Mouse (Mus musculus) G1E-ER4 (cell line): Measurements from ENCODE around the gene Faah. TPM values are rescaled to one million over a fixed set of nuclear protein-coding genes. Genes with fewer than 3 reads are reported as not detected.

Experiments used
- GATA1 ChIP-seq: IDR thresholded peaks from one replicate; pipeline ENCODE4 v1.8.0; 2012; ENCODE audit warnings: low read length, inconsistent platforms
- polyA plus RNA-seq: library from polyadenylated mRNA; stranded (reverse); fragments of >175 nt; gene quantifications from 2 replicates; pipeline ENCODE4 v1.2.3, GENCODE M21; 2012

Gene Faah
- polyA plus RNA-seq, 1 experiment = not detected

DNA sequence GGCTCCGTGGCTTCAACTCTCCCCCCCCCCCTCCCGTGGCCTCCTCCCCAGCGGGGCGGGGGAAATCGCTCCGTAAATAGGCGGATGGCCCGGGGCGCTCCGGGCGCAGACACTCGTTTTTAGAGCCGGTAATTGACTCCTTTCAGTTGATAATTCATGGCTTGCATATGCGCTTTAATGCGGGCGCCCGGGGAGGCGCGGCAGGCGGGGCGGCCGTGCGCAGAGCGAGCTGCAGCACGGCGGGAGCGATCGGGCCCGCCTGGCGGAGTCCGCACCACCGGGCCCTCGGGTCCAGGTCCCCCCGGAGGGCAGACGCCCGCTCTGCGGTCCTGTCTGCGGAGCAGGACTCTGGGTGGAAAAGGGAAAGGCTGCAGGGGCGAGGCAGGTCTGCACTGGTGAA is 38.3 kb downstream of the Faah start:
- no peak for TF ChIP-seq GATA1

DNA sequence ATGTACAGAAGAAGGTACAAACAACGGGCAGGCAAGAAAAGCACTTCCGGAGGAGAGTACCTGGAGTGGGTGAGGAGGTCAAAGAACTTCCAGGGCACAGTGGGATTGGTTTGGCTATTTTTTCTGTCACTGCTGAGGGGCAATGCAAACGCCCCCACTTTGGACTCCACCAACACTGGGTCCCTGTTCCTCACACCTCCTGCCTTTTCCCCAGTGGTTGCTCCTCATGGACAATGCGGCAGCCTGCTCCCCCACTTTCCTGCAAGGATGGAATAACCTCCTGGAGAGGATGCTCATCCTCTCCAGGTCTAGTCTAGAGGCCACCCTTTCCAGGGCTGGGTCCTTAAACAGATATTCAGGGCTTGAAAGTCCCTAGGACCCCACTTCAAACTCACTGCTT is 38.8 kb downstream of the Faah start:
- no peak for TF ChIP-seq GATA1

DNA sequence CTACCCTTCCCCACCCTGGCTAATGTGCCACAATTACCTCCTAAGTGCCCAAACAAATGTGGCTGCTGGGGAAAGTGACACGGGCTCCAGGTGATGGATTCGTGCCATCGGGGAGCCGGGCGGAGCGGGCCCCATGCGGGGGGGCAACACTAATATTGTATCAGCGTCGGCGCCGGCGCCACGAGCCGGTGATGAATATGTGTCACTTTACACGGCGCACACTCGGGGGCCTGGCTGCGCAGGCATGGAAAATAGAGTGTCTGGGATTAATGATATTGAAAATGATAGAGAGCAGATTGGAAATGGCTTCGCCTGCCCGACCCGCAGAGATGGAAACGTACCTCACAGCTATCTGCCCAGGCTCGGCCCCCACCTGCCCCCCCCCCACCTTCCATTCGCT is 45.2 kb downstream of the Faah start:
- TF ChIP-seq GATA1 = no peak

DNA sequence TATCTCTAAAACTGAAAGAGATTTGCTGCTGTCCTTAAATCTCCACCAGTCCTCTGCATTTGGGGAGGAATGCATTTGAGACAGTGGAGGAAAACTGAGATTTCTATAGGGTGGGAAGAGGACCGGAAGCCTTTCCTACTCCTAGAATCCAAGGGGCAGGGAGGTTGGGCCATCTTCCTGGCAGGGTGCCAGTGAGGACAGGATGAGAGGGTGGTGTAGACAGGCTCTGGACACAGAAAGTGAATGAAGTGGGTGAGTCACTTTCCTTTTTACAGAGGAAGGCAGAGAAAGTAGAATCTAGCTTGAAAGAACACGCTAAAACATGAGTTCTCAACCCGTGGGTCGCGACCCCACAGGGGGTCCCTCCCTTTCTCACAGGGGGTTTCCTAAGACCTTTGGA is 53.3 kb downstream of the Faah start:
- no peak for TF ChIP-seq GATA1

DNA sequence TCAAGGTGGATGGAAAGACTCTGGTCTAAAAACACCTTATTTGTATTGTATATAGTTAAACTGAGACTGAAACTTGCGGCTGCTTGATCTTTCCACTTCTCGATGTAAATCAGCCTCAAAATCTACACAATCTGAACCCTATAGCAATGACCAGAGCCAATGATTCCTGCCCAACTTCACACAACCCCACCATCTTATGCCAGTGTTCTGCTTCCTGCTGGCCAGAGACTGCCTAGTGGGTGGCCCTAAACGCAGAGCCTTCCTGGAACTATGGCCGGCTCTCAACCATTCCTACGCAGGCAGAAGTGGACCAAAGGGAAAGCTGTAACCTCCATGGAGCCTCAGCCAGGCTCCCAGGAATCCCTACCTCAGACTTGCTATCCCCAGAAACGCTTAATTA is 54.0 kb downstream of the Faah start:
- no peak for TF ChIP-seq GATA1

DNA sequence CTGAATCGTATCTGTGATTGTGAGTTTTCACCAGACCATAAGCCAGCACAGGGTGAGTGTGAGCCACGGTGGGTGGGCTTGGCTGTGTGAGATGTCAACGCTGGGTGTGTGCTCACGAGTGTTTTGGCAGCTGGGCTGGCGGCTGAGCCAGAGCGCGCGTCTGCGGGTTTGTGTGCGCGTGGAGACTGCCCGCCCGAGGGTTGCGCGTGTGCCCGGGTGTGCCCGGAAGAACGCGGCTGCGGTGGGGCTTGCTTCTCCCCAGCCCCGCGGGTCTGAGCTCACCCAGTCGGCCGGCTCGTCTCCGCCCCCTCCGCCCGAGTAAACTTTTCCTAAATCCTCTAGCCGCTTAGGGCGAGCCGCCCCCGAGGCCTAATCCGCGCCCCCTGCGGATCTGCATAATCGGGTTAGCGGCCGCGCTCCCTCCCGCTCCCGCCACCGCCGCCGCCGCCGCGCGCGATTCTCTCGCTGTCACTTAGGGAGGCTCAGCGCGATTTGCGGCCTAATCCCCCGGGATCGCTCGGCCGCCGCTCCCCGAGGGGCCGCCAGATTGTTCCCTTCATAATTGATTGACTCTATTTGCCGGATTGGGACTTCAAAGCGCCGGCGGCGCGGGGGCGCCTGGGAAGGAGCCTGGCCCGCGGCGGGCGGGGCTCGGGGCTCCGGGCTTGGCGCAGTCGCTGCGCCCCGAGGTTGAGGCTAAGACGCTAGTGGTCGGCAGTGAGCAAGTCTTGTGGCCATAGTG is 54.9 kb downstream of the Faah start:
- no peak for TF ChIP-seq GATA1

DNA sequence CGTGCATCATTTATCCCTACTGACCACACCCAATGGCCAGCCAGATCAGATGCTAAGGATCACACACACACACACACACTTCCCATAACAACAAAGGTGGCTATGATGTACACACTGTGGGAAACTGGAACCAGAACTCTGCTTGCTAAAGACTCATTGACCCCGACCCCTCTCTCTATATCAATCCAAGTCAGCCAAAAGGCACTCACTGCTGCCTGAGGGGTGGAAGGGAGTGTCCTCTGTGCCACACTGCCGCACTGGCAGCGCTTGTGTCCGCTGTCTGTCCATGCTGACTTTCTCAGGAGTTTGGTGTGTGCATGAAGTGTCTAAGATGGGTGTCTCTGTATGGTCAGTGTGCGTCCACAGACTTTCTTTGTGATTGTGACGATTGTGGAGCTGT is 55.7 kb downstream of the Faah start:
- TF ChIP-seq GATA1 = no peak

DNA sequence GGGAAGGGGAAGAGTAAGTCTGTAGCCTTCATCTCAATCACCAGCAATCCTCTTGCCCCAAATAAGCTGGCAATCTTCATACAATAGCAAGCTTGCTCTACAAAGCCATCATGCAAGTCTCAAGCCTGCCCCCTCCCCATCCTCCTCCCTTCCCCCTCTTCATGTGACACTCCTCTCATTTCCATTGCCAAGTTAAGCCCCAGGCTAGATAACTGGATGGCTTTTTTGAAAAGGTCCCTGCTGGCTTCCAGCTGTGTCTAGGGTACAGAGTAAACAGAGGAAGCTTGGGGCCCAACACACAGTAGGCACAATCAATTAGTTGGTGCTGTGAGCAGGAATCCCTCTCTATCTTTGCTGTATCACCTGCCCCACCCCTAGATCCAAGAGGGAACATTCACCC is 58.2 kb downstream of the Faah start:
- no peak for TF ChIP-seq GATA1

DNA sequence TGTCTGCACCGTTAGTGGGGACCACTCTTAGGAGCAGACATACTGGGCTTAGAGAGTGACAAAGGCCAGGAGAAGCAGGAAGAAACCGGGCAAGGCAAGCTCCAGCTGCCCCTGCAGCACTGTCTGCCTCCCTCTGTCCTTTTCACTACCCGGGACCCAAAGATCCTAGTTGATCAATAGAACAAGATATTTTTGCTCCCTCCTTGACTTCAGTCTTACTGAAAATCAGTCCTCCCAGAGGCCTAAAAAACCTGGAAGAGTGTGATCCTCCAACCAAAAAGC is 62.3 kb downstream of the Faah start:
- TF ChIP-seq GATA1 = no peak

DNA sequence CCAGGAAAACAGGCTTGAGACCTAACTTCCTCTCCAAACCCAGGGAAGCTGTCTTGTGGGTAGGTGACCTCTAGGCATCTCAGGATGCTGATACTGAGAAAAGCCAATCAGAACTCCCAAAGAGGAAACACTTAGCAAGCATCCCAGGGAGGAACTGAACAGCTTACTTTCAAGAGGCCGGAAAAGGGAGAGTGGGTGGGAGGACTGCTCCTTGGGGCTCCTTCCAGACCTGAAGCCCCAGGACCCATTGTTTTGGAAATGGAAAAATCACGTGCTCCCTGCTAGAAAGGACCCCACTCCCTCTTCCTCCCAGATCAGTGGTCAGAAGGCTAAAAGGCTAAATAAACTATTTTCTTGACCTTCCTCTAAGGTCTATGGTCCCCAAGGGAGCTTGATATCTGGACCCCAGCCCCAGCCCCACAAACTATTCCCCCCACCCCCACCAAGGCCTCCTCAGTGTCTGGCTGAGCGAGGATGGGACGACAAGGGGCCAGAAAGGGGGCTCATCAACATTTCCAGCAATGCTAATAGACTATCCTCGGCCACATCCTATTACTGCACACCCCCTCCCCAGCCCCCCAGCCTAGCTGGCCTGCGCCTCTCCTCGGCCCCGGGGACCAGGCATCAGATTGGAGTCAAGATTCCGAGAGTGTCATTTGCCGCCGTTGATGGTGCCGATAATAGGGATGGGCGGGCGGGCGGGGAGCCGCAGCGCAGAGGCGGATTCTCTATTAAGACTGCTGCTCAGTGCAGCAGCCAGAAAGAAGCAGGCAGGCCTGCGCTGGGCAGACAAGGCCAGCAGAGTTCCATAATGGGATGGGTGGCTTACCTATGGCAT is 62.9 kb downstream of the Faah start:
- no peak for TF ChIP-seq GATA1

DNA sequence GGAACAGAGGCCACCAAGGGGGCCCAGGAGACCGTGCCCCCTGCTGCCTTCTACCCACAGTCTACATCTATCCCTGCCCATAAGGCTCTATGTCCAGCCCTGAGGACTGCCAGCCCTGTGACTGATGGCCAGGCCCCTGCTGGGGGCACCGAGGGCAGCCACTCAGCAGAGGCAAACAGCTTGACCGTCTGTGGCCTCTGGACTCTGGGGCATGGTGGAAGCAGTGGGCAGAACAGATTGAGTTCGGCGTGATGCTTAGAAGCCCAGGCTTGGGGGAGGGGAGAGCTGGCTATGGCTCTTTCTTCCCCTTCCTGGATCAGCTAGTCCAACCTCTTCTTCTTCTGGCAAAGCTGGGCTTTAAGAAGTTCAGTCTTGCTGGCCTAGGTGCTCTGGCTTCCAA is 64.2 kb downstream of the Faah start:
- TF ChIP-seq GATA1 = no peak

DNA sequence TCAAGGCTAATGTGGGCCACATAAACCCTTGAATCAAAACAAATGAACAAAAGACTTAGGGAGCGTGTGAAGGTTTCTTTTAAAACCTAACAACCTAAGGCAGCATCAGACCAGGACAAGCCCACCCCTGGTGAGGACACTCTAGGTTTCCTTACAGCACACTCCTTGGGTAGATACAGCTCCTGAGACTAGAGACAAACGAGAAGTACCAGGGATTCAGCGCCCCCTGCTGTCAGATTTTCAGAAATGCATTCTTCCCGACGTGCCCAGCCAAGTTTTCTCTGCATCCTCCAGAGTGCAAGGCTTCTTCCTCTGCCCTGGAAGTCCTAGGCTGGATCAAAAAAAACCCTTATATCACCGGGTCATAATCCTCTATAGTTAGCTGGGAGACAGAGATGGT is 65.0 kb downstream of the Faah start:
- TF ChIP-seq GATA1 = no peak

DNA sequence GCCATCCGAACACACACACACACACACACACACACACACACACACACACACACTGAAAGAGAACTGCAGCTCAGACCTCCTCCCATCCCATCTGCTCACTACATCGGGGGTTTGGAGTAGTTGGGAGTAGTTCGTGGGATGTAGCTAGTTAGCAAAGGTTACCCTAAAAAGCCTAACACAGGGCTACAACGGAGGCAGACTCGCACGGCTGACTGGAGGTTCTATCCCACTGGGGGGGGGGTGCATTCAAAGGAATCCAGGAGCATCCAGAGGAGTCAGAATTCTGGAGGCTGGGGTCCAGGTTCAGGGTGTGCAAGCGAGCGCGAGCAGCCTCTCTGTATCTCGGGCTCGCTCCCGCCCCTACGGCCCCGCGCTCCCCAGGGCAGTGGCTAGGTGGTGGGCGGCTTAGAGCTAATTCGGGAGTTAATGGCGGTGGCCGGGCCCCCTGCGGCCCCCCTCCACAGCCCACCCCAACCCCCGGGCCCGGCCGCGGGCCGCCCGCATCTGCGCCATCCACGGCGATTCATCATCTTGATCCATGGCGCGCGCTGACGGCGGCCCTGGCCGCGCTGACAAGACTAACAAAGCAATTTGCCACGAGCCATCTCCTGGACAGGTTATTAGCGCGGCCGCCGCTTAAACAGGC is 73.9 kb downstream of the Faah start:
- TF ChIP-seq GATA1 = no peak

DNA sequence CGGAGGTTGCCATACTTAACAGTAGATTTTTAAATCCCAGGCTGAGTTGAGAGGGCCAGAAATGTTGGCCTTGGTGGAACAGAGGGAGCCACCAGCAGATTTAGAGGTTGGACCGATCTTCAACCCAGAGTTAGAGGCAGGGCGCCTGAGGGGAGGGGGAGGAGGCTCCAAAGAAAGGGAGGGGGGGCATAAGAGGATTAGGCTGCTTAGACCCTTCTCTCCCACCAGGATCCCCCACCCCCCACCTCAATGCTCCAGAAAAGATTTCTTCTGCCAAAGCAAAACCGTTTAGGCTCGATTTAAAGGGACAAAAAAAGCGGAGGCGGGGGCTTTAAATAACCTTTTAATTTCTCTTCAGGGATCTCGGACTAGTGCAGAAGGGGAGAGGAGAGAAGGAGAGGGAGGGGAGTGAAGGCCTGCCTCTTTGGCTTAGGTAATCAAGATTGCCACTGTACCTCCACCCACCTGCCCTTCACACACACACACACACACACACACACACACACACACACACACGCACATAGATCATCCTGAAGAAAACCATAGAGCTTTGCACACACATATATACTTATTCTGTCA is 76.4 kb downstream of the Faah start:
- no peak for TF ChIP-seq GATA1

DNA sequence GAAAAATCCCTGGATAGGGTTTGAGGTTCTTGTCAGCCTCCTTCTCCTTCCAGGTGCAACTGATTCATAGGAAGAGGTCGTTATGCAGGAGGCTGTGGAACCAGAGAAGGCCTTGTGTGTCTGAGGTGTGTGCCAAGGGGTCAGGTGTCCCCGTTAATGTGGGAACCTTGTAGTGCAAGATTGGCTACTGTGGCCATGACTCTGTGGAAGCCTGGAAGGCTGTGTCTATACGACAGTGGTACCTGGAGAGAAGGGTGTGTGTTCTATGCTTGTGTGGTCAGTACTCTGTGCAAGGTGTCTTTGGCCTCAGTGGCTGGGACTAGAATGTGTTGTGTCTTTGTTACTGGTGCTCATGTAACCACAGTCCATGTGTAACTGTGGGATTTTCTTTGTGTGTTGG is 77.0 kb downstream of the Faah start:
- no peak for TF ChIP-seq GATA1

DNA sequence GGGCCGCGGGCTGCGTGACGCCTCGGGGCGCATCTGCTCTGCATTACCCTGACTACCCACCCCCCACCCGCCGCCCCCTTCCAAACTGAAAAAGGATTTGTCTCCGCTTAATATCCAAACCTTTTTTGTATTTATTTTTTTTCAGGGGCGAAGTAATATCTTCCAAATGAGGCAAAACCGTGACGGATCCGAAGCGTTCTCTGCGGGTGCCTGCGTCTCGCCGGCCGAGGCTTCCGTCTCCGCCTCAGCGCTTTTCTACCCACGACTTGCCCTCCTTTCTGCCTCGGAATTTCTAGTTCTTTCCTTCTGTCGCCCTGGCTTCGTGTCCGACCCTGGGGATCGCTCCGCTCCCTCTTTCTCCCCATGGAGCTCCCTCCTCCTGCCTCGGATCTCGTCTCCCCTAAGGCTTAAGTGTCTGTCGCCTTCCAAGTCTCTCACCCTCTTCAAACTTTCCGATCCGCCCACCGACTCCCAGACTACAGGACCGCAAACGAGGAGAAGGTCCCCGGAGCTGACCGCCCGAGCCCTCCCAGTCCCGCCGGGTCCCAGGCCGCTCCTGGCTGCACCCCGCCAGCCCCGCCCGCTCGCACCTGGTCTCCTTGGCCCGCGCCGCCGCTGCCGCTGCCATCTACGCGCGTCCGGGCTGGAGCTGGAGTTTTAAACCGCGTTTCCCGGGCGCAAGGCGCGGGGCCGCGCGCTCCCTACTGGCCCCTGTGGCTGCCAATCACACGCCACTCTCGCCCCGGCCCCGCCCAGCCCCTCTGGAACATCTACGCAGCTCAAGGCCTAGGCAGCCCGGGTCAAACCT is 78.2 kb downstream of the Faah start, which contains the start of gene Dmbx1:
Gene Dmbx1, minus strand, starts transcription at position 632 of the 808 bp plus-strand sequence.
- no peak for TF ChIP-seq GATA1
